Mouse (Mus musculus) c-Kit-positive CD71-positive TER-119-positive erythroid progenitor cells, embryonic 14.5 days (primary cell): ENCODE data around the gene Pde4dip.

Source experiments
- DNase-seq: peaks from one replicate; pipeline ENCODE4 v3.0.0-alpha.2; 2013; ENCODE audit warnings: low spot score

Gene Pde4dip

GRCm38 (mm10) chr3:97844163-97844820 lies 44.2 kb downstream of the Pde4dip start:
- DNase-seq, result no peak

GRCm38 (mm10) chr3:97842641-97843040 lies 45.9 kb downstream of the Pde4dip start:
- DNase-seq, result no peak

DNA sequence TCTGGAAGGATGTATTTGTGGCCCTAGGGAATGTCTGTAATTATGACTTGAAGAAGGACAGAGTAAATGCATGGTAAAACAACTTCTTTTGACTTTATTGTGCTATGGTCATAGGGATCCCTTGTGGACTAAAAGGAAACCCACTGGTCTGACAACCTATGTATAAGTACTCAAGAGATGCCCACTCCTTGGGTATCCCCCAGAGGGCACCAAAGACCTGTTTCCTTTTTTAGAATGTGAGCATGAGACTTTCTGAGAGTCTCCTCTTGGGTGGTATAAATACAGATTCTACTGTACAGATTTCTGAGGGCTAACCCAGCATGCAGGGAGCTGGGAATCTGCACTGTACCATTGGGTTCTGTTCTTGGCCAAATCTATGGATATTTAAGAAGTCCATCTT lies 48.1 kb downstream of the Pde4dip start:
- DNase-seq, result no peak

DNA sequence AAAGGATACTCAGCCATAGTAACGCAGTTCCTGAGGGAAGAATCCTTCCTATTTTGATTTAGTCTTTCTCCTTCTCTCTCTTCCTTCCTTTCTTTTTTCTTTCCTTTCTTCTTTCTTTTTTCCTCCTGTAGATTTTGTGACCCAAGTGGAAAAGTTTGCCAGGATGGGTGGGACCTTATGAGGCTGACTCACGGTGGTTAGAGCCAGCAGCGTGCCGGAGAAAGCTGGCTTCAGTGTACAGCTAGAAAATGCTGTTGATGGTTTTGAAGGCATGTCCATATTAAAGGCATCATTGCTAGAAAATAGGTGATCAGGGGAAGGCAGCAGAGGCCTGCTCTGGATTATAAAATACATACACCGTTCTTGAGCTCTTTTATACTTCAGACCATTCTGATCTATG lies 52.6 kb downstream of the Pde4dip start:
- no peak for DNase-seq

DNA sequence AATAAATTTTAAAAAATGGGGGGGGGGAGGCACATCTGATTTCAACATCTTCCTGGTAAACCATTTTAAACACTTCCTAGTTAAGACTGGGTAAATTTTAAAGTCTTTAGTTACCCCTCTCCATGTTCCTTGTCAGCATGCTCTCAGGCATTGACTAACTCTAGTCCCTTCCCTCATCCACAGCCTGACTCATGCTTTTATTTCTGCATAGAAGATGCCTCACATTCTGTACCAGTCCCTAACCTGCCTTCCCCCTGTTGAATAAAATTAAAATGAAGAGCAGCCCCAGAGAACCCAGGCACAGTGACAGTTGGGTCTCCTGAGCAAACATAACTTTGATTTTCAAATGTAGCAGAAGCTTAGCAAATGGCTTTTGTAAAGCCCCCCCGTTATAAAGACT lies 53.9 kb downstream of the Pde4dip start:
- no peak for DNase-seq

DNA sequence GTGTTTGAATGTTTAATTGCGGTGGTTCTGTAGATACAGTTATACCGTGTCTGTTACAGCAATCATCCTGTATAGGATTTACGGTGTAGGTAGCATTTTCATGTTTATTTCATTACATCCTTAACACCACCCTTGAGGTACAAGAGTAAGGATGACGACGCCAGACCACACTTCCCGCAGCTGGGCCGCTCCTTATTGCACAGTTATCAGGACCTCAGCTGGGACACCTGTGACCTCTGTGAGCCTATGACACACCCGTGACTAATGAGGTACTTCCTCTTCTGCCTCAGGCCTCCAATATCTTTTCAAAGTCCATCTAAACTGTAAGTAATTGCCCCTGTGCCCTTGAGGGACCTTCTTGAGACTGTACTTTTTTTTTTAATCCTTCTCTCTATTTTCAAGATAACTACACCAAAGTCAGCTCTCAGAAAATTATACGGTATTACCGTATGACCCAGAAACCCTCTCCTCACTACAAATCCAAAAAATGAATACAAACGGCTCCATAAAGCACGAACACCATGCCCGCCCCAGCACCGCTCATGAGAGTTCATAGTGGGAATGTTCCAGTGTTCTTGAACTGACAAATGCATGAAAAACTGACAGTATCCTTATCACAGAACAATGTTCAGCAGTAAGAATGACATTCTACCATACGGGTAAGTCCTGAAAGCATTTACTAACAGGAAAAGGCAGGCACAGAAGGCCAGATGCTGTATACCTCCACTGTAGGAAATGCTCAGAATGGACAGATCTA lies 56.8 kb downstream of the Pde4dip start:
- no peak for DNase-seq

DNA sequence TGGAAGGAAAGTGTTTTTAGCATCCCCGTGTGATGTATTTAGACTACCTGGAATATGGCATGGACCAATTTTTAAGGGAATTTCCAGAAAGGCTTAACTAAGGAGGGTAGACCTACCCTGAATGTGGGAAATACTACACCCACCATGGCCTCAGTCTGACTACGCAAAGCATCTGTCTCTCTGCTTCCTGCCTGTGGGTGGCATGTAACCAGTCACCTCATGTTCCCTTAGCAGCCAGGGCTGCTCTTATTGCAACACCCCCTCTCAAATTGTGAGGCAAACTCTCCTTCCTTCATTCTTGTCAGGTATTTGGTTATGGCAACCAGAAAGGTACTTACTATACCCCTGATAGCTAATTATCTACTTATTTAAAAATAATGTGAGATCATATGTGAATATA lies 57.9 kb downstream of the Pde4dip start:
- DNase-seq, result no peak

DNA sequence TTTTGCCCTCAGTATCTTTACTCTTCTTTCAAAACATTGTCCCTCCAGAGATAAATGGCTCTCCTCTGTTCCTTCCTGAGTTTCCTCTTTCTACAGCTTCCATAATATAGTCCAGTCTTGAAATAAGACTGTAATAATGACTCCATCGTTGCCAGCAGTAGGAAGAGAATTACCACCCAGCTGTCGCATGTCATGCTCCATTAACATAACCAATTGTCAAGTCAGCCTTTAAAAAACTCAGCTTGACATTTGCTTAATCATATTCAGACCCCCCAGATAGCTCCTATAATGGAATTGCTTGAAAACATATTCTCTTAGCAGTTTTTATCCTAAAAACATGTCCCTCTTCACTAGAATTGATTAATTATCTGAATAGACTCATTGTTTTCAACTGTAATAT lies 58.4 kb downstream of the Pde4dip start:
- no peak for DNase-seq

- no peak for DNase-seq
These were observed 60.2 kb downstream of the Pde4dip start for GRCm38 (mm10) chr3:97828286-97828685.

DNA sequence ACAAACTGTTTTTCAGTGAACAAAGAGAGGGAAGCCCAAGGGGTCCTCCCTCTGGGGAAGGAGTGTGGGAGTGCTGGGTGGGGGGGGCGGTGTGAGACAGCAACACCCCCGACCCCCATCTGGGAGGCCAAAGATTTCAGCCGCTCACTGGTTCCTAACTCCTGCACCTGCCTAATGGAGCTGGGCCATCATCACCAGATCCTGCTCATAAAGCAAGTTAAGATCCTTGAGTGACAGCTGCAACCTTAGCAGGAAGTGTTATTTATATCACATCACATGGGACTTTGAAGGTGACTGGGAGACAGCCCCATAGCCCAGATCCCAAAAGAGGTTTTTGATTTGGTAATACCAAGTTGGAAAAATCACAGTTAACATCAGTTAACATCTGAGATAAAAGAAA lies 63.3 kb downstream of the Pde4dip start:
- DNase-seq, result no peak

DNA sequence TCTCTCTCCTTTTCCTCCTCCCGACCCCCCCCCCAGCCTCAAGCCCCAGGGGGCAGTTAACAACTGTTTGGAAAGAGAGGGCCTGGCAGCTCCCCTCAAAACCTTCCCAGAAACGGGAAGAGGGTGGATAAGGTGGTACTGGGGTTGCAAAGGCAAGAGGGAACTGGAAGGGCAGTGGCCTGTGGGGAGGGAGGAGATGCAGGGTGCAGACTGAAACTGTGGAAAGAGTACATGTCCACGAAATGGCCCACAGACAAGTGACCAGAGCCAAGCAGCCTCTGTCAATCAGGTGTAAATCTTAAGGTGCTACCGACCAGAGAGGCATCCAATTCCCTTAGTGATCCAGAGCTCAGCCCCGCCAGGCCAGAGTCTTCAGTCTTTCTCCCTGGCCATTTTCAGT lies 63.8 kb downstream of the Pde4dip start:
- DNase-seq, result no peak

DNA sequence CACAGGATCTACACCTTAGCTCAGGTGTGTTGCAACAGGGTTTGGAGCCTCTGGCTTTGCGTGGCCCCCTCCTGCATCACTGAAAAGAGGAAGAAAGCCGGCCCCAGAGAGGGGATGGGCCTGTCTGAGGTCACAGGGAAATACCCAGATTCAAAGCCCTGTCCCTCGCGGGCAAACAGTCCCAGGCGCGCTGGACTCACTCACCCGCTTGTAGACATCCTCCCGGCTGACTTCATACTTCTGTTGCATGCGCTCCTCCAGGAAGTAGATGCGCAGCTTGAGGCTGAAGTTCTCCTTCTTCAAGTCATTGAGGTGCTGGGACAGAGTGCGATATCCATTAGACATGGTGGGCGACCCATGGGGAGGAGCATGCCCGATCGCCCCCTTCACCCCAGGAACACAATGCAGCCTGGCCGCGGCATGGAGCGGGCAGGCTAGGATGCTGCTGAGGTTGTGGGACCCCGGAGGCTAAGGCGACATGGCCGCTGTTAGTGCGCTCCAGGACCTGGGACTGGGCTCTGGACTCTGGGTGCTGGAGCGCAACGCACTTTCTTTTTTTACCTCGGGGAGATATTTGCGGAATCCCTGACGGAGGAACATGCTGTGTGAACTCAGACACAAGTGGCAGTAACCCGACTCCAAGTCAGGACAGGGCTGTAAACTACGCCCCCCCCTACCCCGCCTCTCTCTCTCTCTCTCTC lies 64.3 kb downstream of the Pde4dip start:
- DNase-seq, result no peak

GRCm38 (mm10) chr3:97823438-97823837 lies 65.1 kb downstream of the Pde4dip start:
- DNase-seq, result no peak

GRCm38 (mm10) chr3:97819050-97819449 lies 69.5 kb downstream of the Pde4dip start:
- DNase-seq, result no peak

GRCm38 (mm10) chr3:97818383-97818982 lies 70.0 kb downstream of the Pde4dip start:
- DNase-seq, result no peak

DNA sequence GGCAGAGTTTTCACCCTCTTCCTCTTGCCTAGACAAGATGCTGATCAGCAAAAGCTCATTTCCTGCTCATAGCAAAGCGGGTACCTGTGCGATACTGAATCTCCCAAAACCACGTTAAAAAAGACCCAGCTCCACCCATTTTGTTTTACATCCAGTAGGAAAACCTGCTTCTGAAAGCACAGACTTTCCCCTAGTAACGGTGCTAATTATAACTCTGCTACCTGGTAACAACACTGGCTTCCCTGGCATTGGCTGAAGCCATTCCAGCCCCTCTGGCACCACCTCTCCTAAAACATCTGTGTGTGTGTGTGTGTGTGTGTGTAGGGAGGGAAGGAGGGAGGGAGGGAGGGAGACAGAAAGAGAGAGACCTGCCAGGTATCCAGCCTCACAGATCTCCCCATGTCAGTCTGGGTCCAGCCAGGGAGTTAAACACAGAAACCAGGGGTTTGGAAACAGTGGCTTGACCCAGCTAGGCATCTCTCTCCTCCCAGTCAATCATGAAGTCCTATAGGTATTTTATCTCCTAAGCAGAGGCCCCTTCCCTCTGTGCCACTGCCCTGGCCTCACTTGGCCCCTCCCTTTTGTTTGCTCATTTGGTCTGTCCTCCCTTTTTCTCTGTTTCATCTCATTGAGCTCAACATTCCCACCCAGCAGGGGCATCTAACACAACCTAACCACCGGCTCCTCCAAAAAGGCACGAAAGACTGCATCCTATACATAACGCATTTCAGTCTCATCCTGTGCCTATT lies 76.7 kb downstream of the Pde4dip start:
- no peak for DNase-seq

DNA sequence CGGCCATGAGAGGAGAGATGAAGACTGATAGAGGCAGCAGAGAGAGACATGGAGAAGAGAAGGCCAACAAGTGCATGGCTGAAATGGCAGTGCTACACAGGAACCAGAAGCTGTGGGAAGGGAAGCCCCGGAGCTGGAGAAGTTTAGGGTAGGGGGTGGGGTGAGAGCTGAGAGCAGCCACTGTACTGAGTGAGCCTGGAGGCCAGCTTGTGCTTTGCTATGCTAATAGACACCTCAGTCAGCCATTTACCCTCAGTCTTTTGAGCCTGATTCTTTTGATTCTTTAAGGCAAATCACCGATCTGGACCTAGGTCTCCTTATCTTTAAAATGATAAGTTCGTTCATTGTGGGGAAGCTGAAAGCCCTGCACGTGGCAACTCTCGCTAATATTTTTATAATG lies 77.3 kb downstream of the Pde4dip start:
- DNase-seq, result no peak

GRCm38 (mm10) chr3:97810334-97810733 lies 78.2 kb downstream of the Pde4dip start:
- DNase-seq, result no peak

DNA sequence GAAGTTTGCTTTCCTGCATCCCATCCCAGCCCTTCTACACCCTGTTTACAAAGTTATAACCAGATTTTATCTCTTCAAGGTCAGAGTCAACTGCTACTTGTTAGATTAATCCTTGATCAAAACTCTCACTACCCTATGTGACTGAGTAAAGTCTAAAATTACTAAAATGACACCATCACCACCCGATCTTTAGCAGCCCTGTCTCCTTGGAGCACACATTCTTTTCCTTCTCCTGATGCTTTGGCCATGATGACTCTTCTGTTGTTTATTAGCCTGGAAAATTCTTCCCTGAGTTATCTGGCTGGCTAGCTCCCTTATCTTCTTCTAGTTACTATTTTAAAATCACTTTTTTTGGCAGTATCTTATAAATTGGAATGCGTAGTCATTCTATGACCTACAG lies 82.9 kb downstream of the Pde4dip start:
- no peak for DNase-seq

DNA sequence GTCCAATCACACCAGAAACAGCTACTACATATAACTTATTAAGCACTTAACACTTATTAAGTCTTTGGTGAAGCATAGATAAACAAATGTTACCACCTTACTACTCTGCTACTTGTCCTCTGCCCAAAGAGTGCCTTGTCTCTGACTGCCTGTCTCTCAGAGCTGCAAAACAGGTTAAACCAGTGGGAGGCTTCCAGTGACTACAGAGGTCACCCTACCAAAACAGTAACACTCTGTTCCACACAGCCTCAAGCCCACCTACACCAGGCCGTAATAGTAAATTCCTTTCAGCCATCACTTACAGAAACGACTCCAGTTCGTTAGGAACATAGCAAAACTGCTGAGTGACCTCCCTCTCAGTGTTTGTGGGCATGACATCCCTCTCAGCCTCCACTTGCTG lies 84.8 kb downstream of the Pde4dip start:
- no peak for DNase-seq

GRCm38 (mm10) chr3:97802927-97803326 lies 85.6 kb downstream of the Pde4dip start:
- DNase-seq, result no peak

- no peak for DNase-seq
These were observed 86.2 kb downstream of the Pde4dip start for GRCm38 (mm10) chr3:97802297-97802696.
